Mouse (Mus musculus): ENCODE data around the gene Nps.

DNA sequence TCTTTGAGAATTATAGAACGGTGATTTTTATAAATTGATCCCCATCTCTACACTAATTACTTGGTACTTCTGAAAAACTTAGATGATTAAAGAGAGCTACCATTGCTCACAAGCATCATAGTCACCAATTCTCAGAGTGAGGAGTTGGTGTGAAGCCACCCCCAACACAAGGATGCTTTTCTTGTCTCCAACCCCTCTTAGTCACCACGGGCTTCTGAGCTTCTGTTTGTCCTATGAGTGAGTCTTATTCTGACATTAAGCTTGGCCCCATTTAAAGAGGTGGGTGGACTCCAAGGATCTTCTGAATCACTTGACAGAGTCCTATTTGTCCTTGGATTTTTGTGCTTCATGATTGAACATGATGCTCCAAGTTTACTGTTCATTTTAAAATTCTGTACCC is 37.0 kb upstream of the Nps start:
- TF ChIP-seq CEBPB (IDR thresholded peaks at IDR 0.05; ENCODE audit: low read depth) (no peak), CTCF (IDR thresholded peaks at IDR 0.05; ENCODE audit: control insufficient read depth, insufficient read depth, insufficient read length) (no peak), MYOD1 (IDR thresholded peaks at IDR 0.05; ENCODE audit: control insufficient read depth, insufficient read length, low read depth) (no peak), FOSL1 (IDR thresholded peaks at IDR 0.05; ENCODE audit: insufficient read depth, low read length, poor library complexity, severe bottlenecking) (no peak), MAX (IDR thresholded peaks at IDR 0.05) (no peak), MYOG (IDR thresholded peaks at IDR 0.05; ENCODE audit: control insufficient read depth, extremely low read depth, insufficient read length) (no peak)
